Mouse (Mus musculus) stomach, postnatal 0 days (tissue): Measurements from ENCODE around the gene Gm44511.

Source experiments
- CTCF ChIP-seq: IDR thresholded peaks from 2 replicates; pipeline ENCODE4 v1.5.1; 2016; ENCODE audit warnings: antibody characterized with exemption, low read depth, mild to moderate bottlenecking, moderate library complexity
- EP300 ChIP-seq: optimal IDR thresholded peaks from 2 replicates; pipeline ENCODE3; 2016; ENCODE audit warnings: antibody characterized with exemption

DNA sequence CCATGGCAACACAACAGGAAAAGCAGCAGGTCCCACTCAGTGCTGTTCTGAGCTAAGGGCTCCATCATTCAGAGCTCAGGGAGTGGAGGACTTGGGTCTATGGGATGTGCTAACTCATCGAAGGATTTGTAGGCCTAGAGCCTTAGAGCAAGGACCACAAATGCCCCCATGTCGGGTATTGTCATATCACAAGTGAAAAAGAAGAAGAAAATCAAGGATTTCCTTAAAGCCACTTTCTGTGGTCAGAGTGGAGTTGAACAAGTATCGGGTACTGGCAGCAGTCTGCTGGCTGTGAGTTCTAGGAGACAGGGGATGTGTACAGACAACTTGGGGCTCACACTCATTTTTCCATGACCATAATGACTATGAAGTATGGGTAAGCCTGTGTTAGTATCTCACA lies 666 bp upstream of the Gm44511 start:
- TF ChIP-seq CTCF: no peak
- no peak for TF ChIP-seq EP300
